Mouse (Mus musculus): ENCODE results near the gene Adat2. TPM values are rescaled to one million over a fixed set of nuclear protein-coding genes. Genes with fewer than 3 reads are reported as not detected.
A peak's percentile ranks its signal among the peaks of the same experiment; 100 is the strongest.

The Adat2 gene
- polyA plus RNA-seq (2014; fragmentation: Nextera tagmentation; extraction: Ambion mirVana), result 4.3 and 4.9 TPM in 2 replicates

DNA sequence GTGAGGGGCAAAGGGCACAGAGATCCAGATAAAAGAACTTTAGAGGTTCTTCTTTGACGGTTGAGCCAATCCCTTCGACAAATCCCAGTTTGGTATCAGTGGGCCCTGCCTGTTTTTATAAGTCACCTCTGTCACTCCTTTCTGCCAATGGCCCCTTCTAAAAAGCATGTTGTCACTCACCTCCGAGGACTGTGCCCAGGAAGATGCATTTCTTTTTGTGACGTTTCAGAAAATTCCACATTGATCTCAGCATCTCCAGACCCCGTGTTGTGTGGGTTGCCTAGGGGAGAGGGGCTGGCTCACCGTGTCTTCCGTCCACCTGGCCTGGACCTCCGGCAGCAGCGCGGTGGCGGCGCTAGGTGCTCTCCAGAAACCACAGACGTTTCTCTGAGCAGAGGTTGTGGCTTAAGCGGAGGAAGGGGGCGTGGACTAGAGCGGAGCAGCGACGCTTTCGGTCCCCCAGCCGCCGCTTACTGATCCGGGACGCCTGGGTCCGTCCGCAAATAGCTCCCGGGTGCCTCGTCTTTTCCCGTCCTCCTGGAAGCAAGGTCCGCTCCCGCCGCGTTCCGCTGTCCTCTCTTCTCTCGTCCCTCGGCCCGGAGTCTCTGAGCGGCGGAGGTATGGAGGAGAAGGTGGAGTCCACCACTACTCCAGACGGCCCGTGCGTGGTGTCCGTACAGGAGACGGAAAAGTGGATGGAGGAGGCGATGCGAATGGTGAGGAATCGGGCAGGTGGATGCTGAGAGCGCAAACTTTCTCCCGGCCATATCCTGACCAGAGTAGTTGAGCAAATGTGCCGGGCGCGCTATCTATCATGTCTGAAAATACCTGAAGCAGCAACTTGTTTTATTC lies at the start of gene Adat2, which contains the start of gene Pex3:
Gene Adat2 (plus strand): TSS at position 249 of the 852 bp plus-strand sequence.
Gene Pex3 (minus strand): TSS at position 497 of the 852 bp plus-strand sequence.
- peak; percentile 94 for ATAC-seq (ENCODE audit: insufficient number of reproducible peaks, low FRiP score, low TSS enrichment, low read depth)
- under 1% methylated on average over 49 of the region's 51 CpGs for WGBS
- H3K4me1 ChIP-seq (ENCODE audit: control insufficient read depth, insufficient read depth, low read length), result no peaks in the 10 kb centered on the region

DNA sequence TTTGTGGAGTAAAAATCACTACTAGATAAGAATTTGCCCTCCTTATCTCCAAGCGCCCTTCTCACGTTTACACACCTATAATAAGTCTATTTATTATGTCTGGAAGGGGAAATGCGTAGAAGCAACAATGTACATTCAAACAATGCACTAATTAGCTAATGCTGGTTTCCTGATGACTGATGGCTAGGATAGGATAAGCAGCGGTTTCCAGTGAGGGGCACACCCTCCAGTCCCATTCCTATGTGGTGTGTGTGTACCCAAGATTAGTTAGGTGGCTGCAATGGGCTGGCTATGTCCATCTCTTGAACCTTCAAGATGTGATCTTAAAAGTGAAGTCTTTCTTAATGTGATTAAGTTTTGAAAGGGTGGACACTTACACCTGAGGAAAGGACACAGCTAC lies 30.8 kb upstream of the Adat2 start:
- ATAC-seq (ENCODE audit: insufficient number of reproducible peaks, low FRiP score, low TSS enrichment, low read depth), result no peak
- 79% methylated on average over 4 of the region's 4 CpGs for WGBS

More for the DNA sequence above, at the start of gene Adat2, which contains the start of gene Pex3:
- peak; percentile 95 for DNase-seq (ENCODE audit: low spot score)
- Histone ChIP-seq H3K36me3 (ENCODE audit: control insufficient read depth, insufficient read depth, low read length) (no peaks in the 10 kb centered on the region; the same call in 1 of the 2 replicates), H3K4me3 (ENCODE audit: low read depth, low read length) (peak within 1 kb of the TSS; percentile 64), H3K9me3 (ENCODE audit: control insufficient read depth, low read length) (no peaks in the 10 kb centered on the region), H3K27me3 (ENCODE audit: control insufficient read depth, insufficient read depth, low read length) (no peaks in the 10 kb centered on the region), H3K4me2 (ENCODE audit: low read depth, severe bottlenecking) (peak within 1 kb of the TSS; percentile 62), H3K27ac (replicated peaks; ENCODE audit: low read depth, low read length) (peak within 1 kb of the TSS; percentile 45; the same call in 1 of the 2 replicates), H3K9ac (ENCODE audit: low read length) (peak within 1 kb of the TSS; percentile 60)

DNA sequence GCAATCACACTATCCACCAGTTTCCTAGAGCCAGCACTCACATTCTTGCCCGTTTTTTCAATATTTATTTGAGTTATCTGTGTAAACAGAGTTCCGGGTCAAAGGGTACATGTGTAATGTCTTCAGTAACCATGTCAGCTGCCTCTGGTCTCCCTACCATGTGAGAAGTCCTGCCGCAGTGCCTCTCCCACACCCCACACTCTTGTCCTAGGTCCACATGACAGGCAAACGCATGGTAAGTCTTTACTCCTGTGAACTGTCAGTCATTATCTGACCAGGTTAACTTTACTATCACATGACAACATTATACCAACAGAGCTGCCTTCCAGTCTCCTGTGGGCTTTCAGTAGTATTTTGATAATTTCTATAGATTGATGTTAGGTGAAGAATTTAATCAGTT lies 24.5 kb upstream of the Adat2 start:
- Histone ChIP-seq H3K4me3 (ENCODE audit: low read depth, low read length) (no peak overlapping the region), H3K36me3 (ENCODE audit: control insufficient read depth, insufficient read depth, low read length) (peaks cover 5% of the 10 kb centered on the region; the same call in 1 of the 2 replicates), H3K4me1 (ENCODE audit: control insufficient read depth, insufficient read depth, low read length) (no peaks in the 10 kb centered on the region), H3K9ac (ENCODE audit: low read length) (no peak overlapping the region), H3K27me3 (ENCODE audit: control insufficient read depth, insufficient read depth, low read length) (no peaks in the 10 kb centered on the region), H3K27ac (replicated peaks; ENCODE audit: low read depth, low read length) (no peak overlapping the region), H3K9me3 (ENCODE audit: control insufficient read depth, low read length) (no peaks in the 10 kb centered on the region), H3K4me2 (ENCODE audit: low read depth, severe bottlenecking) (no peak overlapping the region)
- DNase-seq (ENCODE audit: low spot score) (no peak), ATAC-seq (ENCODE audit: insufficient number of reproducible peaks, low FRiP score, low TSS enrichment, low read depth) (no peak)
- 88% methylated on average over 4 of the region's 4 CpGs for WGBS

More for the DNA sequence above, 30.8 kb upstream of the Adat2 start:
- Histone ChIP-seq H3K4me2 (ENCODE audit: low read depth, severe bottlenecking) (no peak overlapping the region), H3K36me3 (ENCODE audit: control insufficient read depth, insufficient read depth, low read length) (no peaks in the 10 kb centered on the region), H3K9me3 (ENCODE audit: control insufficient read depth, low read length) (no peaks in the 10 kb centered on the region), H3K4me1 (ENCODE audit: control insufficient read depth, insufficient read depth, low read length) (no peaks in the 10 kb centered on the region), H3K4me3 (ENCODE audit: low read depth, low read length) (no peak overlapping the region), H3K27me3 (ENCODE audit: control insufficient read depth, insufficient read depth, low read length) (no peaks in the 10 kb centered on the region), H3K9ac (ENCODE audit: low read length) (no peak overlapping the region), H3K27ac (replicated peaks; ENCODE audit: low read depth, low read length) (no peak overlapping the region)
- DNase-seq (ENCODE audit: low spot score), result no peak

DNA sequence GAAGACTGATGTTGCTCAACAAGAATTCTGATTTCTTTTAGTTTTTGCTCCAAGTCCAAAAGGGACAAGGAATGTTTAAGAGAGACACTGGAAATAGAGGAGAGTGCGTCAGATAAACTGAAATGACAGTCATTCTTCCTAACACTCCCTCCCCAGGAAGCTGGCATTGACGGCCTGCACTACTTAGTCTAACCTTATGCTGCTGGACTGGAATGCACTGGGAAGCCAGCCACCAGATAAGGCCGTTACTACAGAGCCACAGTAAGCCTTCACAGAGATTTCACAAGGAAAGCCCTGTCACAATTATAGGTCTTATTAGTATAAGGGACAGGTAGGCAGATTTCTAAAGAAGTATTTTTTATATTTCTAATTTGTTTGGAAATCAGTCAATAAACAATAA lies 17.9 kb upstream of the Adat2 start:
- peaks cover 4% of the 10 kb centered on the region; the same call in 1 of the 2 replicates for H3K36me3 ChIP-seq (ENCODE audit: control insufficient read depth, insufficient read depth, low read length)
- no peak overlapping the region for H3K9ac ChIP-seq (ENCODE audit: low read length)
- H3K27ac ChIP-seq (replicated peaks; ENCODE audit: low read depth, low read length), result no peak overlapping the region
- no peaks in the 10 kb centered on the region for H3K27me3 ChIP-seq (ENCODE audit: control insufficient read depth, insufficient read depth, low read length)
- ATAC-seq (ENCODE audit: insufficient number of reproducible peaks, low FRiP score, low TSS enrichment, low read depth) (no peak), DNase-seq (ENCODE audit: low spot score) (no peak)
- WGBS, result 89% methylated on average over 3 of the region's 3 CpGs
- H3K4me2 ChIP-seq (ENCODE audit: low read depth, severe bottlenecking), result no peak overlapping the region
- H3K4me3 ChIP-seq (ENCODE audit: low read depth, low read length), result no peak overlapping the region
- no peaks in the 10 kb centered on the region for H3K4me1 ChIP-seq (ENCODE audit: control insufficient read depth, insufficient read depth, low read length)
- H3K9me3 ChIP-seq (ENCODE audit: control insufficient read depth, low read length), result no peaks in the 10 kb centered on the region

DNA sequence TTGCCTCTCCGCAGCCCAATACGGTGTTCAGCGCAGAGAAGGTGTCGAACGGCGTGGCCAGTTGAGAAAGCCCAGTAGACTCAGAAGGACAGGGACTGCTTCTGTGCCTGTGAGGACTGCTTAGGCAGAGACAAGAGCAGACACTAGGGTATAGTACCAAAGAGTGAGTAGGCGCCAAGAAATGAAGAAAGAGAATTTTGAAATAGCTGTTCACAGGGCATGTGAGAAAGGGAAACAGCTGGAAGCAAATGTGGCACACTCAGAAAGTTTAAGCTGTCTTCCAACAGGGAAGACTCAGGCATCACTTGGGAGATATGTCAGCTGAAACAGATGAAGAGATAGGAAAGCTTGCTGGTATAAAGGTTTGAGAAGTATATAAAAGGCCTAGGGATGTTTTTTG lies 16.0 kb upstream of the Adat2 start:
- no peak overlapping the region for H3K9ac ChIP-seq (ENCODE audit: low read length)
- 96% methylated on average over 7 of the region's 7 CpGs for WGBS
- H3K4me3 ChIP-seq (ENCODE audit: low read depth, low read length), result no peak overlapping the region
- no peaks in the 10 kb centered on the region for H3K27me3 ChIP-seq (ENCODE audit: control insufficient read depth, insufficient read depth, low read length)
- DNase-seq (ENCODE audit: low spot score) (no peak), ATAC-seq (ENCODE audit: insufficient number of reproducible peaks, low FRiP score, low TSS enrichment, low read depth) (no peak)
- H3K9me3 ChIP-seq (ENCODE audit: control insufficient read depth, low read length), result no peaks in the 10 kb centered on the region
- no peaks in the 10 kb centered on the region for H3K4me1 ChIP-seq (ENCODE audit: control insufficient read depth, insufficient read depth, low read length)
- no peaks in the 10 kb centered on the region; the same call in 1 of the 2 replicates for H3K36me3 ChIP-seq (ENCODE audit: control insufficient read depth, insufficient read depth, low read length)
- H3K4me2 ChIP-seq (ENCODE audit: low read depth, severe bottlenecking), result no peak overlapping the region
- H3K27ac ChIP-seq (replicated peaks; ENCODE audit: low read depth, low read length), result no peak overlapping the region

DNA sequence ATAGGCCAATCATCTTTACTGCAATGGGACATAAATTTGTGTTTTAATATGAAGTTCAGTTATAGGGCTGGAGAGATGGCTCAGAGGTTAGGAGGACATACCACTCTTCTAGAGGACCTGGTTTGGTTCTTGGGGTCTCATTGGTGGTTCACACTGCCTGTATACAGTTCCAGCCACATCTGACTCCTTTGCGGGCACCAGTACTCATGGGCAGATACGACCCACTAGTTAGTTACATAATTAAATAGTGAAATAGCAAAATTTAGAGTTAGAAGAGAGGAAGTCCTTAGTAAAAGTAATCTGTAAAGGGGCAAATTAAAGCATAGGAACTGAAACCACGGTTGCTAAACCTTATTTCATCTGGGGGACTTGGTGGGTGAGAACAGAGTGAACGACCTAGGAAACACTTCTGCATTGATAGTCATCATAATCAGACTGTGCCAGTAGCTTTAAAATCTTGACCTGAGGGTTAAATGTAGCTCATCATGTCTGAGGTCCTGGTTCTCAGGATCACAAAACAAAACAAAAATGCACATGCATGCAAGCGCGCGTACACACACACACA lies 12.8 kb upstream of the Adat2 start:
- no peak overlapping the region for H3K9ac ChIP-seq (ENCODE audit: low read length)

DNA sequence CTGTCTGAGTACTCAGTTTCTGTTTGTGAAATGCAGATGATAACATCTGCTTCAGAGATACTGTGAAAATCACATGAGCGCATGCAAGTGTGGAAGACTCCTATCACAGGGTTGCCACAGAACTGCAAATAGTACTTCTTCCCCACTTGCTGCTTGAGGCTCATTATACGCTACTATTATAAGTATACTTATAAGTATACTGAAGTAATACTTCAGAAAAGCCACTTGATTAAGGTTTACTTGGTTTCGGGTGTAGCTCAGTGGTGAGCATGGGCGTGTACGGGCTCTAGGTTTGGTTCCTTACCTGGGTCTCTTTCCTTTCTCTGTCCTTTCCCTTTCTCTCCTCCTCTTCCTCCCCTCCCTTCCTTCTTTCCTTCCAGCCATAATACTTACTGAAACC lies 11.0 kb upstream of the Adat2 start:
- Histone ChIP-seq H3K36me3 (ENCODE audit: control insufficient read depth, insufficient read depth, low read length) (no peaks in the 10 kb centered on the region; the same call in 1 of the 2 replicates), H3K4me2 (ENCODE audit: low read depth, severe bottlenecking) (no peak overlapping the region), H3K4me1 (ENCODE audit: control insufficient read depth, insufficient read depth, low read length) (no peaks in the 10 kb centered on the region), H3K9me3 (ENCODE audit: control insufficient read depth, low read length) (no peaks in the 10 kb centered on the region), H3K4me3 (ENCODE audit: low read depth, low read length) (no peak overlapping the region), H3K9ac (ENCODE audit: low read length) (no peak overlapping the region), H3K27me3 (ENCODE audit: control insufficient read depth, insufficient read depth, low read length) (no peaks in the 10 kb centered on the region), H3K27ac (replicated peaks; ENCODE audit: low read depth, low read length) (no peak overlapping the region)
- WGBS, result 94% methylated on average over 5 of the region's 5 CpGs
- ATAC-seq (ENCODE audit: insufficient number of reproducible peaks, low FRiP score, low TSS enrichment, low read depth) (no peak), DNase-seq (ENCODE audit: low spot score) (no peak)

More for the DNA sequence above, 12.8 kb upstream of the Adat2 start:
- DNase-seq (ENCODE audit: low spot score) (no peak), ATAC-seq (ENCODE audit: insufficient number of reproducible peaks, low FRiP score, low TSS enrichment, low read depth) (no peak)
- no peaks in the 10 kb centered on the region for H3K27me3 ChIP-seq (ENCODE audit: control insufficient read depth, insufficient read depth, low read length)
- H3K4me3 ChIP-seq (ENCODE audit: low read depth, low read length), result no peak overlapping the region
- no peaks in the 10 kb centered on the region for H3K4me1 ChIP-seq (ENCODE audit: control insufficient read depth, insufficient read depth, low read length)
- H3K36me3 ChIP-seq (ENCODE audit: control insufficient read depth, insufficient read depth, low read length), result no peaks in the 10 kb centered on the region; the same call in 1 of the 2 replicates
- H3K27ac ChIP-seq (replicated peaks; ENCODE audit: low read depth, low read length), result no peak overlapping the region
- 93% methylated on average over 7 of the region's 7 CpGs for WGBS
- no peak overlapping the region for H3K4me2 ChIP-seq (ENCODE audit: low read depth, severe bottlenecking)
- H3K9me3 ChIP-seq (ENCODE audit: control insufficient read depth, low read length), result no peaks in the 10 kb centered on the region

DNA sequence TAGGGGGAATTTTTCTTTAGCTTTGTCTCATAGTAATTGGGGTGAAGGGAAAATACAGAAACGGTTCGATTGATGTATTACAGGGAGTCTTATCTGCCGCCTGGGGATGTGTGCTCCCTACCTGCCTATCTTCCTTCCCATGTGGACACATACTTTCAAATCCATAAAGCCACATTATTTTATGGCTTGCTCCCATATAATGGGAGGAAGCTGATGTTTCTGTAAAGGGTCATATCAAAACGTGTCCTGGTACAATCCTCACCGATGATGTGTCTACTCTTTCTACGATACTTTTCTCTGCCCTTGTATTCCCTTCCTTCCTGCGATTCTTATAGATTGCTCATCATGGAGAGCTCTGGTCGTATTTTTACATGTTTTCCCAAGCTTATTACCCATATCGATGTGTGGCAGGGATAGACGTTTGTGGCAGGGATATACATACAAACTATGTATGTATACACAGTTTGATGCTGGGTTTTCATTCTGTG lies 848 bp downstream of the Adat2 start:
- Histone ChIP-seq H3K36me3 (ENCODE audit: control insufficient read depth, insufficient read depth, low read length) (no peaks in the 10 kb centered on the region; the same call in 1 of the 2 replicates), H3K9ac (ENCODE audit: low read length) (peak overlapping the region; percentile 60), H3K9me3 (ENCODE audit: control insufficient read depth, low read length) (no peaks in the 10 kb centered on the region), H3K4me3 (ENCODE audit: low read depth, low read length) (peak overlapping the region; percentile 64), H3K27me3 (ENCODE audit: control insufficient read depth, insufficient read depth, low read length) (no peaks in the 10 kb centered on the region), H3K4me2 (ENCODE audit: low read depth, severe bottlenecking) (peak overlapping the region; percentile 62), H3K27ac (replicated peaks; ENCODE audit: low read depth, low read length) (no peak overlapping the region), H3K4me1 (ENCODE audit: control insufficient read depth, insufficient read depth, low read length) (no peaks in the 10 kb centered on the region)
- 0 out of 2 replicates have a peak, but pooled peaks have one; percentile 29 for ATAC-seq (ENCODE audit: insufficient number of reproducible peaks, low FRiP score, low TSS enrichment, low read depth)
- no peak for DNase-seq (ENCODE audit: low spot score)
- WGBS, result 35% methylated on average over 10 of the region's 10 CpGs

All from limb, embryonic 11.5 days (tissue).